ENCODE assay signal across 10 mouse cellular contexts in genomic region chr4:83265926-83266692, GRCm38 (mm10). TPM values are rescaled to one million over a fixed set of nuclear protein-coding genes. Genes with fewer than 3 reads are reported as not detected.
DNase-seq lines count a peak whose midpoint lies in the region; ATAC-seq and TF ChIP-seq lines count a peak whose summit lies in the region.
"Had no signal": no experiment of that assay in that cellular context is flagged by ENCODE, and none has a peak within 500 bp of the region (broad histone marks: within the 10 kb centered on the region; RNA-seq: fewer than 3 reads in every experiment).

No protein-coding gene starts in this region.

- peak overlapping the region; percentile 26; the same call in 1 of the 2 replicates for H3K4me3 ChIP-seq in liver, embryonic 11.5 days (ENCODE audit: low read depth, low read length)
- H3K4me3 ChIP-seq in ES-Bruce4 (ENCODE audit: low read depth, low read length) = peak overlapping the region; percentile 59
- no peak overlapping the region for H3K4me3 ChIP-seq in midbrain, embryonic 10.5 days
- H3K4me3 ChIP-seq: gastrocnemius, adult 2 months; limb, embryonic 12.5 days had no signal

- no peaks in the 10 kb centered on the region for H3K27me3 ChIP-seq in liver, embryonic 11.5 days (replicated peaks; ENCODE audit: control insufficient read depth, insufficient read depth, low read length)
- H3K27me3 ChIP-seq in ES-Bruce4 (ENCODE audit: control insufficient read depth, insufficient read depth, low read length, poor library complexity, severe bottlenecking) = no peaks in the 10 kb centered on the region
- no peaks in the 10 kb centered on the region for H3K27me3 ChIP-seq in midbrain, embryonic 10.5 days (ENCODE audit: low read depth, poor library complexity, severe bottlenecking)
- H3K27me3 ChIP-seq: limb, embryonic 12.5 days had no signal

- peak overlapping the region; percentile 49 for H3K4me2 ChIP-seq in liver, embryonic 11.5 days
- H3K4me2 ChIP-seq: limb, embryonic 12.5 days had no signal

- no peak overlapping the region for H3K27ac ChIP-seq in liver, embryonic 11.5 days (ENCODE audit: low read depth, low read length)
- H3K27ac ChIP-seq in ES-Bruce4 (ENCODE audit: insufficient read depth, low read length) = peak overlapping the region; percentile 7
- no peak overlapping the region for H3K27ac ChIP-seq in midbrain, embryonic 10.5 days (replicated peaks)
- H3K27ac ChIP-seq: gastrocnemius, adult 2 months; limb, embryonic 12.5 days had no signal

- WGBS in liver, embryonic 11.5 days = 56% methylated on average over 14 of the region's 14 CpGs
- WGBS in midbrain, embryonic 10.5 days = 81% methylated on average over 14 of the region's 14 CpGs

- DNase-seq in liver, embryonic 11.5 days (ENCODE audit: low spot score) = no peak
- DNase-seq in liver = no peak
- peak; percentile 59 for DNase-seq in brain, embryonic 14.5 days (ENCODE audit: low read depth)
- no peak for DNase-seq in midbrain, embryonic 10.5 days (ENCODE audit: low spot score)
- no peak for DNase-seq in Muller cell, postnatal 12 days (ENCODE audit: inconsistent ontology term)
- DNase-seq: gastrocnemius, adult 2 months; heart, postnatal 4 days had no signal

- H3K9me3 ChIP-seq in liver, embryonic 11.5 days (ENCODE audit: control insufficient read depth, low read length) = no peaks in the 10 kb centered on the region
- no peaks in the 10 kb centered on the region for H3K9me3 ChIP-seq in ES-Bruce4 (replicated peaks; ENCODE audit: control insufficient read depth, insufficient read depth, low read length, poor library complexity, severe bottlenecking)
- no peaks in the 10 kb centered on the region for H3K9me3 ChIP-seq in midbrain, embryonic 10.5 days (replicated peaks)
- H3K9me3 ChIP-seq: limb, embryonic 12.5 days had no signal

- TF ChIP-seq CTCF in ES-Bruce4 (IDR thresholded peaks at IDR 0.05; ENCODE audit: low read depth, low read length) = no peak
- TF ChIP-seq CTCF in brain, embryonic 14.5 days (IDR thresholded peaks at IDR 0.05; ENCODE audit: borderline replicate concordance, extremely low read depth, insufficient read depth, insufficient read length) = no peak

- TF ChIP-seq POLR2A in ES-Bruce4 (IDR thresholded peaks at IDR 0.05; ENCODE audit: insufficient read depth, low read length) = peak; percentile 46
- TF ChIP-seq POLR2A in brain, embryonic 14.5 days (IDR thresholded peaks at IDR 0.05; ENCODE audit: borderline replicate concordance, extremely low read depth, insufficient read depth, insufficient read length, poor library complexity, severe bottlenecking) = no peak

- no peak overlapping the region for H3K9ac ChIP-seq in liver, embryonic 11.5 days (ENCODE audit: low read depth, low read length)
- peak overlapping the region; percentile 65 for H3K9ac ChIP-seq in ES-Bruce4 (ENCODE audit: low read depth, poor library complexity, severe bottlenecking)
- H3K9ac ChIP-seq: limb, embryonic 12.5 days had no signal

- H3K36me3 ChIP-seq in liver, embryonic 11.5 days (ENCODE audit: control insufficient read depth, insufficient read depth, low read length) = no peaks in the 10 kb centered on the region
- peaks cover 10% of the 10 kb centered on the region for H3K36me3 ChIP-seq in ES-Bruce4 (ENCODE audit: control insufficient read depth, insufficient read depth, low read length, poor library complexity, severe bottlenecking)
- no peaks in the 10 kb centered on the region for H3K36me3 ChIP-seq in midbrain, embryonic 10.5 days
- H3K36me3 ChIP-seq: limb, embryonic 12.5 days had no signal

- peak; percentile 34 for ATAC-seq in liver, embryonic 11.5 days (replicated peaks; ENCODE audit: low FRiP score)
- peak; percentile 51 for ATAC-seq in megakaryocyte-erythroid progenitor cell, adult 5-6 weeks (replicated peaks; ENCODE audit: low FRiP score, low TSS enrichment, poor library complexity, severe bottlenecking)

- TF ChIP-seq EP300 in ES-Bruce4 (IDR thresholded peaks at IDR 0.05; ENCODE audit: insufficient read depth, low read depth, low read length) = no peak

- H3K4me1 ChIP-seq in liver, embryonic 11.5 days (replicated peaks; ENCODE audit: control insufficient read depth, insufficient read depth, low read length) = peaks cover 4% of the 10 kb centered on the region; the same call in 1 of the 2 replicates
- H3K4me1 ChIP-seq in ES-Bruce4 (ENCODE audit: control insufficient read depth, insufficient read depth, low read length) = peaks cover 1% of the 10 kb centered on the region
- H3K4me1 ChIP-seq in midbrain, embryonic 10.5 days = peaks cover 17% of the 10 kb centered on the region

RNA-seq across cellular contexts. Expression of gene Ttc39b, which starts 57.9 kb away (rescaled TPM):
- 5.1 and 5.6 TPM in 2 replicates for polyA plus RNA-seq in liver, embryonic 11.5 days (2014; fragmentation: Nextera tagmentation; extraction: Ambion mirVana)
- polyA plus RNA-seq in ES-Bruce4 (2011; ENCODE audit: insufficient read depth, insufficient read length, low read depth, missing spikeins) = 36.8 and 48.9 TPM in 2 replicates
- 6.2 and 10.6 TPM in 2 replicates for polyA plus RNA-seq in brain, embryonic 14.5 days (2012; rRNA removed)
- total RNA-seq in megakaryocyte-erythroid progenitor cell, adult 5-6 weeks (2014; fragmentation: Nextera tagmentation) = 7.9 and 11.5 TPM in 2 replicates
- total RNA-seq in megakaryocyte-erythroid progenitor cell, adult 5-6 weeks (2017) = 8.5 and 20.1 TPM in 2 replicates
- polyA plus RNA-seq in midbrain, embryonic 10.5 days (2016; fragmentation: Nextera tagmentation; extraction: Ambion mirVana) = 1.8 and 2.6 TPM in 2 replicates
